Comparison of ENCODE assay signal across 27 mouse cellular contexts in the genomic region with DNA sequence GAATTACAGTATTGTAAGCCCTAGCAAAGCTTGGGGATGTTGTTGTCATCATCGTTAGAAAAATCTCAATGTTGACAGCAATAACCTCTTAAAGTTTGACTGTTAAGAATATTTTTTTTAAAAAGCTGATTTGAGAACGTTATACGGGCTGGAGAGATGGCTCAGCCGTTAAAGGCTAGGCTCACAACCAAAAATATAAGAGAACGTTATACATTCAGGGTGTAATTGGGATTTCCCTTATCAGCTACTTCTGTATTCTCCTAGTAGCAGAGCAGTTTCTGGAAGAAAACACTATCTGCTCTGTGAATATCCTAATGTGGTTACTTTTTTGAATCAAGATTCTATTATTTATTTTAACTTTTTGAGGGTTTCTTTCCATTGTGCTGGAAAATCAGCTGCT.
"Had no signal": no experiment of that assay in that cellular context is flagged by ENCODE, and none has a peak within 500 bp of the region (broad histone marks: within the 10 kb centered on the region; RNA-seq: fewer than 3 reads in every experiment).

No protein-coding gene starts in this region.

- H3K36me3 ChIP-seq: embryonic facial prominence, embryonic 12.5 days; forebrain, embryonic 15.5 days had no signal

- H3K27me3 ChIP-seq: embryonic facial prominence, embryonic 12.5 days; embryonic facial prominence, embryonic 13.5 days; embryonic facial prominence, embryonic 15.5 days; forebrain, embryonic 12.5 days; forebrain, embryonic 13.5 days; forebrain, embryonic 15.5 days had no signal

- H3K9ac ChIP-seq: embryonic facial prominence, embryonic 12.5 days; embryonic facial prominence, embryonic 13.5 days; embryonic facial prominence, embryonic 15.5 days; forebrain, embryonic 12.5 days; forebrain, embryonic 13.5 days; forebrain, embryonic 15.5 days; forebrain, postnatal 0 days had no signal

- H3K9me3 ChIP-seq: embryonic facial prominence, embryonic 10.5 days; embryonic facial prominence, embryonic 12.5 days; embryonic facial prominence, embryonic 13.5 days; embryonic facial prominence, embryonic 15.5 days; forebrain, embryonic 10.5 days; forebrain, embryonic 12.5 days; forebrain, embryonic 13.5 days; forebrain, embryonic 15.5 days had no signal

- ATAC-seq: forebrain, embryonic 13.5 days; forebrain, embryonic 14.5 days; forebrain, embryonic 15.5 days; forebrain, embryonic 16.5 days; forebrain, postnatal 0 days had no signal

- DNase-seq: cerebellum, adult 8-10 months; cerebellum, adult 9-10 months; cerebellum, adult 9-11 months; cerebellum, postnatal 10 days; cerebellum, postnatal 14 days; cerebellum, postnatal 36 days; embryo, embryonic 11 days; forebrain, postnatal 0 days; gastrocnemius, adult 2 months; gastrocnemius, postnatal 10 days; gastrocnemius, postnatal 14 days; gastrocnemius, postnatal 25 days; gastrocnemius, postnatal 36 days; heart, adult 11 months; heart, adult 18-20 months; heart, adult 2 months had no signal

- H3K4me3 ChIP-seq: embryonic facial prominence, embryonic 10.5 days; embryonic facial prominence, embryonic 12.5 days; embryonic facial prominence, embryonic 13.5 days; embryonic facial prominence, embryonic 15.5 days; erythroblast, embryonic 14.5 days; forebrain, embryonic 10.5 days; forebrain, embryonic 12.5 days; forebrain, embryonic 13.5 days; forebrain, embryonic 15.5 days; gastrocnemius, adult 2 months; heart, adult 2 months had no signal

- H3K27ac ChIP-seq: embryonic facial prominence, embryonic 10.5 days; embryonic facial prominence, embryonic 12.5 days; embryonic facial prominence, embryonic 13.5 days; embryonic facial prominence, embryonic 15.5 days; forebrain, embryonic 10.5 days; forebrain, embryonic 12.5 days; forebrain, embryonic 13.5 days; forebrain, embryonic 15.5 days; gastrocnemius, adult 2 months; heart, adult 2 months had no signal

- H3K4me1 ChIP-seq: embryonic facial prominence, embryonic 10.5 days; embryonic facial prominence, embryonic 12.5 days; embryonic facial prominence, embryonic 15.5 days; forebrain, embryonic 10.5 days; forebrain, embryonic 12.5 days; forebrain, embryonic 13.5 days; forebrain, embryonic 15.5 days had no signal
